Mouse (Mus musculus) lung, postnatal 0 days (tissue): Measurements from ENCODE around the gene Taar4. TPM values are rescaled to one million over a fixed set of nuclear protein-coding genes. Genes with fewer than 3 reads are reported as not detected.

Experiments
- ATAC-seq: fragments of 200-750 bp; cut with Nextera tagmentation; 2 replicates; pipeline ENCODE4 v1.8.0; 2017; ENCODE audit warnings: moderate library complexity
- DNase-seq: peaks from one replicate; pipeline ENCODE4 v3.0.0-alpha.2; 2016; ENCODE audit warnings: low spot score
- H3K27ac ChIP-seq: fragments of 300-500 bp; sonication (generic); 2 replicates; pipeline ENCODE4 v1.5.1; 2014; ENCODE audit warnings: antibody characterized with exemption, mild to moderate bottlenecking, low read length, mixed read lengths
- H3K27me3 ChIP-seq: fragments of 300-500 bp; sonication (generic); replicated peaks from 2 replicates; pipeline ENCODE4 v1.6.1; 2014; ENCODE audit warnings: low read length, mixed read lengths; ENCODE audit not compliant: insufficient read depth
- H3K36me3 ChIP-seq: fragments of 300-500 bp; sonication (generic); 2 replicates; pipeline ENCODE4 v1.6.1; 2014; ENCODE audit warnings: low read length, mixed read lengths; ENCODE audit not compliant: insufficient read depth
- H3K4me1 ChIP-seq: fragments of 300-500 bp; sonication (generic); 2 replicates; pipeline ENCODE4 v1.6.1; 2014; ENCODE audit warnings: antibody characterized with exemption, low read depth, low read length, mixed read lengths; ENCODE audit not compliant: insufficient read depth
- H3K4me2 ChIP-seq: fragments of 300-500 bp; sonication (generic); replicated peaks from 2 replicates; pipeline ENCODE4 v1.6.1; 2014; ENCODE audit warnings: low read depth, mild to moderate bottlenecking, low read length, moderate library complexity, mixed read lengths
- H3K4me3 ChIP-seq: fragments of 300-500 bp; sonication (generic); 2 replicates; pipeline ENCODE4 v1.5.1; 2014; ENCODE audit warnings: low read depth, low read length
- H3K9ac ChIP-seq: fragments of 300-500 bp; sonication (generic); replicated peaks from 2 replicates; pipeline ENCODE4 v1.6.1; 2014; ENCODE audit warnings: low read depth, mild to moderate bottlenecking
- H3K9me3 ChIP-seq: fragments of 300-500 bp; sonication (generic); 2 replicates; pipeline ENCODE4 v1.6.1; 2016; ENCODE audit warnings: low read length, mixed read lengths
- CTCF ChIP-seq: IDR thresholded peaks from 2 replicates; pipeline ENCODE4 v1.5.1; 2016; ENCODE audit warnings: antibody characterized with exemption, mild to moderate bottlenecking
- EP300 ChIP-seq: IDR thresholded peaks from 2 replicates; pipeline ENCODE4 v1.6.1; 2016; ENCODE audit warnings: antibody characterized with exemption, mild to moderate bottlenecking, control low read depth
- WGBS: fragments of 180-500 bp; shearing (Covaris S2); extraction: QIAGEN DNeasy Blood & Tissue Kit; methylation state at CpG from one replicate; pipeline ENCODE4 v1.1.7; 2014; 5-methylcytosine and 5-hydroxymethylcytosine counted together
- polyA plus RNA-seq: library from polyadenylated mRNA; unstranded; fragments of >200 nt; fragmentation: Nextera tagmentation; extraction: Ambion mirVana; gene quantifications from 2 replicates; pipeline ENCODE4 v1.2.1, GENCODE M21; 2015

Gene Taar4
- not detected in 2 replicates for polyA plus RNA-seq

DNA sequence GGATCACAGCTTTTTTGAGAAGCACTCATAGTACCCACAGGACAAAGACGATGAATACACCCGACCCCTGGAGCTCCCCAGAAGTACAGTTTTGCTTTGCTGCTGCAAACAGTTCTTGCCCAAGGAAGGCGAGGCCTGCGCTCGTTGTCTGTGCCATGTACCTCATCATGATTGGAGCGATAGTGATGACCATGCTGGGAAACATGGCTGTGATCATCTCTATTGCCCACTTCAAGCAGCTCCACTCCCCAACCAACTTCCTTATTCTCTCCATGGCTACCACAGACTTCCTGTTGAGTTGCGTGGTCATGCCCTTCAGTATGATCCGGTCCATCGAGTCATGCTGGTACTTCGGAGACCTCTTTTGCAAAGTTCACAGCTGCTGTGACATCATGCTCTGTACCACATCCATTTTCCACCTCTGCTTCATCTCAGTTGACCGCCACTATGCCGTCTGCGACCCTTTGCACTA, at the start of gene Taar4:
Gene Taar4, plus strand, starts transcription at position 51 of the 472 bp plus-strand sequence.
- Histone ChIP-seq H3K27ac (no peak within 1 kb of the TSS), H3K4me3 (no peak within 1 kb of the TSS), H3K4me2 (no peak within 1 kb of the TSS), H3K9ac (no peak within 1 kb of the TSS), H3K9me3 (no peaks in the 10 kb centered on the region), H3K36me3 (no peaks in the 10 kb centered on the region), H3K27me3 (no peaks in the 10 kb centered on the region), H3K4me1 (no peaks in the 10 kb centered on the region)
- ATAC-seq (no peak), DNase-seq (no peak)
- no peak for TF ChIP-seq EP300
- TF ChIP-seq CTCF = no peak
- WGBS = 93% methylated on average over 13 of the region's 13 CpGs

DNA sequence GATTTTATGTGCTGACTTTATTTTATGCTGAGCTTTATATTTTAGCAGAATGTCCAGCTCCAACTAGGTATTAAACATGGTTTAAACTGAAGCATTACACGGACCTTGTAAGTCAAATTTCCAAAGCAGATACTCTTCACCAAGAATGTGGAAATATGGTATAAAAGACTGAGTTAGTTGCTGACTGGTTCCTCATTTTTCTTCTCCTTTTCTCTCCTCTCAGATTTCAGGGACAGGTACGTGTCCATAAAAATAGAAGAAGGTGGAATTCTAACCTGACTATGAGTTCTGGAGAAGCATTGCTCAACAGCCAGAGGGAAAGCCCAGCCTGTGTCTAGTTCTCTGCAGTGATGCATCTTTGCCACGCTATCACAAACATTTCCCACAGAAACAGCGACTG, 40.2 kb upstream of the Taar4 start, which contains the start of gene Taar1:
Gene Taar1, plus strand, starts transcription at position 301 of the 400 bp plus-strand sequence.
- TF ChIP-seq CTCF (no peak), EP300 (no peak)
- 85% methylated on average over 4 of the region's 4 CpGs for WGBS
- ATAC-seq (no peak), DNase-seq (no peak)
- Histone ChIP-seq H3K4me2 (no peak within 1 kb of the TSS), H3K4me1 (no peaks in the 10 kb centered on the region), H3K9me3 (no peaks in the 10 kb centered on the region), H3K9ac (no peak within 1 kb of the TSS), H3K27me3 (no peaks in the 10 kb centered on the region), H3K27ac (no peak within 1 kb of the TSS), H3K4me3 (no peak within 1 kb of the TSS), H3K36me3 (no peaks in the 10 kb centered on the region)

DNA sequence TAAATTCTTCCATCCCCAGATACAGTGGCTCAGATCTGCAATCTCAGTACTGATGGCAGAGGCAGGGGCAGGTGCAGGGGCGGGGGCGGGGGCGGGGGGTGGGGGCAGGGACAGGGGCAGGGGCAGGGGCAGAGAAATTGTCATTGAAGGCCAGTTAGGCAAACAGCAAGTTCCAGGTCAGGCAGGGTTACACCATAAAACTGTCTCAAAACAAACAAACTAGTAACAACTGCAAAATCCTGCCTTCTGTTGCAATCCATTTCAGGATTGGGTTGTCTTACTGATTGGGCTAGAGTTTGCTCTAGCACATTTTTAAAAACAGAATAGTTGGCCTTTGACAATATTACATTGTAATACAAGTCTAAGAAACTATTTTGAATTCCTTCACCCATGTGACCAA, 37.8 kb upstream of the Taar4 start:
- ATAC-seq (no peak), DNase-seq (no peak)
- TF ChIP-seq CTCF (no peak), EP300 (no peak)
- Histone ChIP-seq H3K4me1 (no peaks in the 10 kb centered on the region), H3K27ac (no peak overlapping the region), H3K4me2 (no peak overlapping the region), H3K4me3 (no peak overlapping the region), H3K36me3 (no peaks in the 10 kb centered on the region), H3K9ac (no peak overlapping the region), H3K9me3 (no peaks in the 10 kb centered on the region), H3K27me3 (no peaks in the 10 kb centered on the region)
- 67% methylated on average over 3 of the region's 3 CpGs for WGBS

DNA sequence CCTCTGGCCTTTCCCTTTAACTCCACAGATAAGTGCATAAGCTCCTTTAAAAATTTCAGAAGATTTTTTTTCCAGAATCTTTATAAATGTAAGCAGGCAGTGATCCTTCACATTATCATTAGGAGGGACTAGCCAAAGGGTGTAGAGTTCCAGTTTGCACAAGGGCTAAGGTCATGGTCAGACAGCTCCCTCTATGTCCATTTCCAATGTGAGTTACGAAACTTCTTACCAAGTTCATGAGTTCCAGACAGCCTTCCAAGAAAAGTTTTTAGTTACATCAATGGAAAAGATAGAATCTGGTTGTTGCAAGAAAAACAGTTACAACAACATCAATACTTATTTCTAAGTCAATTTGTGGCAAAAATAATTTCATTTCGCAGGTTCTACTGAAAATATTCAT, 36.4 kb upstream of the Taar4 start:
- H3K27me3 ChIP-seq = no peaks in the 10 kb centered on the region
- TF ChIP-seq EP300 (no peak), CTCF (no peak)
- H3K36me3 ChIP-seq = no peaks in the 10 kb centered on the region
- no peaks in the 10 kb centered on the region for H3K9me3 ChIP-seq
- 79% methylated on average over 2 of the region's 2 CpGs for WGBS
- H3K4me2 ChIP-seq = no peak overlapping the region
- H3K9ac ChIP-seq = no peak overlapping the region
- H3K4me1 ChIP-seq = no peaks in the 10 kb centered on the region
- ATAC-seq (no peak), DNase-seq (no peak)
- H3K27ac ChIP-seq = no peak overlapping the region
- H3K4me3 ChIP-seq = no peak overlapping the region

DNA sequence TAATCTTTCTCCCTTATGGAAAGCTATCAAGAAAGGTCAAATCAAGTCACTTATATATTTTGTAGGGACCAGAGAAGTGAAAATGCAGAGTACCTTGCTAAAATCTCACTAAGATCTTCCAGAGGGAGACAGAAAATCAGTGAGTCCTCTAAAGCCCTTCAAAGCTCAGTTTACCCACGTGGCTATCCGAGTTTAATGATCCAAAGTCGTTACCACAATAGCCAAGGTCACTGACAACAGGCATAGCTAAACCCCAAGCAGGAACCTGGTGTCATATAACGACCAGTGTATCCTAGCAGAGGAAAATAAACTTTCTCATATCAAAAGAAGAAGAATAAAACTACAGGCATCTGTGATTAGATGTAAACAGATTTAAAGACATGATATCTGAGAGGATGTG, 22.7 kb upstream of the Taar4 start:
- no peak for DNase-seq
- 37% methylated on average over 4 of the region's 4 CpGs for WGBS
- Histone ChIP-seq H3K4me2 (no peak overlapping the region), H3K27ac (no peak overlapping the region), H3K36me3 (no peaks in the 10 kb centered on the region), H3K27me3 (no peaks in the 10 kb centered on the region), H3K4me3 (no peak overlapping the region), H3K9ac (no peak overlapping the region), H3K4me1 (no peaks in the 10 kb centered on the region), H3K9me3 (no peaks in the 10 kb centered on the region)
- ATAC-seq = no peak
- no peak for TF ChIP-seq EP300
- no peak for TF ChIP-seq CTCF

DNA sequence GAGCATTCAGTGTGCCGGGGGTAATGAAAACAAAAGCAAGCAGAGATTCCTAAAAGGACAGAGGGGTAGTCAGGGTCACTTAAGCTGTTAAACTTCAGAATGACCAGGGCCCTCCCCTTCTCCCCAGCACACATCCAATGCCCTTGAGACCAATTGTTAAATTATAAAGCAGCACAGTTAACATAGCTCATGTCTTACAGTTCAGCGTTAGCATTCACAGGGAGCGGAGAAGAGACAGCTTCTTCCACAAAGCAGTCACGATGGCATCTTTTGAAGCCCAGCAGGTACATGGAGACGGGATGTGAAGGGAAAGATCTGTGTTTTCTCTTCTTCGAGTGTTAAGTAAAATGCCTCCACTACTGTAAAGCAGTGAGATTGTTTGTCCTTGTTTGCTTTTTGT, 22.0 kb upstream of the Taar4 start, which contains the start of gene Taar2:
Gene Taar2, plus strand, starts transcription at position 261 of the 400 bp plus-strand sequence.
- DNase-seq = no peak
- TF ChIP-seq CTCF (no peak), EP300 (no peak)
- Histone ChIP-seq H3K27me3 (no peaks in the 10 kb centered on the region), H3K9me3 (no peaks in the 10 kb centered on the region), H3K4me2 (no peak within 1 kb of the TSS), H3K4me1 (no peaks in the 10 kb centered on the region), H3K36me3 (no peaks in the 10 kb centered on the region), H3K4me3 (no peak within 1 kb of the TSS), H3K27ac (no peak within 1 kb of the TSS), H3K9ac (no peak within 1 kb of the TSS)
- no peak for ATAC-seq
- 56% methylated on average over 6 of the region's 6 CpGs for WGBS

DNA sequence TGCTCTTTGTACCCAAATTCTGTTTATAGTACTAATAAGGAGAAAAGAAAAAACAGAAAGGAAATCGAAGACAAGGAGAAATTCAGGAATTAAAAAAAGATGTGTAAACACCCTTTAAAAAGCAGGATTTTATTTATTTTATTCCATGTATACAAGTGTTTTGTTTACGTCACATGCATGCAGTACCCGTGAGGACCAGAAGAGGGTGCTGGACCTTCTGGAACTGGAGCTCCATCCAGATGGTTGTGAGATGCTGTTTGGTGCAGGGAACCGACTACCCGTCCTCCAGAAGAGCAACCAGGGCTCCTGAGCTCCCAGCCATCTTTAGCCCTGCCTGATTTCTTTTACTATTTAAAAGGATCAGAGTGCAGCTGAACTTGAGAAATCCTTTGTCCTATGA, 17.8 kb upstream of the Taar4 start:
- no peak for ATAC-seq
- no peak overlapping the region for H3K27ac ChIP-seq
- 77% methylated on average over 5 of the region's 5 CpGs for WGBS
- no peak overlapping the region for H3K4me2 ChIP-seq
- H3K27me3 ChIP-seq = no peaks in the 10 kb centered on the region
- no peaks in the 10 kb centered on the region for H3K36me3 ChIP-seq
- DNase-seq = no peak
- TF ChIP-seq CTCF (peak; percentile 47), EP300 (no peak)
- no peaks in the 10 kb centered on the region for H3K4me1 ChIP-seq
- H3K9ac ChIP-seq = no peak overlapping the region
- no peaks in the 10 kb centered on the region for H3K9me3 ChIP-seq
- H3K4me3 ChIP-seq = no peak overlapping the region
